Mouse (Mus musculus) spleen, adult 2 months (tissue): ENCODE measurements around the gene Sbk2. TPM values are rescaled to one million over a fixed set of nuclear protein-coding genes. Genes with fewer than 3 reads are reported as not detected.

Experiments
- DNase-seq, 2 experiments: peaks; one replicate each; pipeline versions ENCODE4 v3.0.0 to v3.0.0-alpha.2; 2012 to 2021; ENCODE audit warnings: low spot score in 2 of 2, low read depth in 1 of 2
- H3K27ac ChIP-seq: fragments of 200-500 bp; 2 replicates; pipeline ENCODE4 v1.5.1; 2012; ENCODE audit warnings: low read length, inconsistent platforms; ENCODE audit not compliant: insufficient read depth
- H3K27me3 ChIP-seq: fragments of 200-500 bp; 2 replicates; pipeline ENCODE4 v1.6.1; 2012; ENCODE audit warnings: mild to moderate bottlenecking, moderate library complexity, low read length, inconsistent platforms; ENCODE audit not compliant: control insufficient read depth, insufficient read depth
- H3K36me3 ChIP-seq: fragments of 200-500 bp; 2 replicates; pipeline ENCODE4 v1.6.1; 2012; ENCODE audit warnings: mild to moderate bottlenecking, low read length, inconsistent platforms; ENCODE audit not compliant: control insufficient read depth, insufficient read depth
- H3K4me1 ChIP-seq: fragments of 200-500 bp; 2 replicates; pipeline ENCODE4 v1.6.1; 2011; ENCODE audit warnings: inconsistent platforms; ENCODE audit not compliant: control insufficient read depth, insufficient read depth, insufficient read length
- H3K4me3 ChIP-seq: fragments of 200-500 bp; 2 replicates; pipeline ENCODE4 v1.5.1; 2011; ENCODE audit warnings: mild to moderate bottlenecking, inconsistent platforms; ENCODE audit not compliant: insufficient read depth, insufficient read length; ENCODE audit errors: extremely low read depth
- CTCF ChIP-seq: fragments of 200-500 bp; IDR thresholded peaks from 2 replicates; pipeline ENCODE4 v1.5.1; 2011; ENCODE audit warnings: mild to moderate bottlenecking, inconsistent platforms; ENCODE audit not compliant: insufficient read depth, insufficient read length, insufficient replicate concordance; ENCODE audit errors: extremely low read depth
- POLR2A ChIP-seq: fragments of 200-500 bp; IDR thresholded peaks from 2 replicates; pipeline ENCODE4 v1.6.1; 2011; ENCODE audit warnings: low read depth, low read length, inconsistent platforms
- WGBS: fragments of 180-500 bp; shearing (Covaris S2); methylation state at CpG from one replicate; pipeline ENCODE4 v1.1.7; 2018; 5-methylcytosine and 5-hydroxymethylcytosine counted together
- polyA plus RNA-seq: library from polyadenylated mRNA; depleted of rRNA; stranded (reverse); fragments of >200 nt; gene quantifications from 2 replicates; pipeline ENCODE4 v1.2.3, GENCODE M21; 2012

Sbk2 gene
- polyA plus RNA-seq, 1 experiment = 1.9 TPM

DNA sequence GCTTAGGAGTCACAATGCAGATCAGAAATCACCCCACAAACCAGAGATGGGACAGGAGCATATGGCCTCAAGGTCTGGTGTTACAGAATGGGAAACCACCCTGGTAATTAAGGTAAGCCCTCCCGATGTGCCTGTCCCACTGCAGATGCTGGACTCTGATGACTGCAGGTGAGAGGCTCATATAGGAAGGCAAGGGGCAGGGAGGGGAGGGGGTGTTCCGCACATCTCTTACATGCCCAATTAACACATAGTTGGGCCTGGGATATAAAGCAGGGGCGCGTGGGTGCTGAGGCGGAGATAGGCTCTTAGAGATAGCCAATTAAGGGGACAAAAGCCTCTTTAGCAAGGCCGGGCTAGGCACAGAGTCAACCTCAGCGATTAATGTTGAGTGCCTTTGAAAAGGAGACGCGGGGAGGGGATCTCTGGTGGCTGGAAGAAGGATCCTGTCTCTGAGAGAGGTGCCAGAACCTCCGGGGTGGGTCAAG lies 57.7 kb downstream of the Sbk2 start, which contains the start of gene Gm36210:
Gene Gm36210 (minus strand): TSS at position 51 of the 485 bp plus-strand sequence.
- Histone ChIP-seq H3K4me3 (no peak within 1 kb of the TSS), H3K27me3 (no peaks in the 10 kb centered on the region), H3K4me1 (no peaks in the 10 kb centered on the region), H3K36me3 (no peaks in the 10 kb centered on the region), H3K27ac (no peak within 1 kb of the TSS)
- TF ChIP-seq POLR2A (no peak), CTCF (no peak)
- no peak for DNase-seq
- WGBS = 80% methylated on average over 10 of the region's 10 CpGs

DNA sequence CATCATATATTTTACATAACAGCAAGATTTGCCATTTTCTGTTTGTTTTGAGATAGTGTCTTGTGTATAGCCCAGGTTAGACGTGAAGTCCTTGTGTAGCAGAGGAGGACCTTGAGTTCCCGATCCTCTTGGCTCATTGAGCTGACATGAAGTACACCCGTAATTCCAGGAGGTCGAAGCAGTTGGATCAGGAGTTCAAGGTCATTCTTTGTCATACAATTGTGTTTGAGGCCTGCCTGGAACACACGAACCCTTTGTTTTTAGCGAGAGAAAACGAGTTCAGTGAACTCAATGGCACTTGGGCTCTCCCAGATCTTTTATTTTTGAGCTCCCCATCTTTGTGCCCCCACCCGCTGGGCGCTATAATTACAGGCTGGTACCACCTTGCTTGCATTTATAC lies 61.8 kb downstream of the Sbk2 start:
- TF ChIP-seq POLR2A = no peak
- no peak for TF ChIP-seq CTCF
- no peaks in the 10 kb centered on the region for H3K36me3 ChIP-seq
- H3K4me1 ChIP-seq = no peaks in the 10 kb centered on the region
- H3K4me3 ChIP-seq = no peak overlapping the region
- H3K27me3 ChIP-seq = no peaks in the 10 kb centered on the region; the same call in 1 of the 2 replicates
- 88% methylated on average over 9 of the region's 9 CpGs for WGBS
- H3K27ac ChIP-seq = no peak overlapping the region
- DNase-seq = no peak

DNA sequence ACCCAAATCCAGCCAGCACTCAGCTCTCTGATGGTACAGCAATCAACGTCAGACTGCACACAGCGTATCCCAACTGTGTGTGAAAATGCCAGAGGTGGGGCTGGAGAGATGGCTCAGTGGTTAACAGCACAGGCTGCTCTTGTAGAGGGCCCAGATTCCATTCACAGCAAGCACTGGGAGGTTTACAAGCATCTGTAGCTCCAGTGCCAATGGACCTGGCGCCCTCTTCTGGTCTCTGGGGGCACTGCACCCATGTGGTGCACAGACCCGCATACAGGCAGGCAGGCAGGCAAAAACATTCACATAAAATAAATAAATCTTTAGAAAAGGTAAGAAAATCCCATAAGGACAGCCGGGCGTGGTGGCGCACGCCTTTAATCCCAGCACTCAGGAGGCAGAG lies 63.0 kb downstream of the Sbk2 start:
- Histone ChIP-seq H3K27me3 (no peaks in the 10 kb centered on the region; the same call in 1 of the 2 replicates), H3K4me1 (no peaks in the 10 kb centered on the region), H3K27ac (no peak overlapping the region), H3K36me3 (no peaks in the 10 kb centered on the region), H3K4me3 (no peak overlapping the region)
- no peak for TF ChIP-seq CTCF
- no peak for TF ChIP-seq POLR2A
- 76% methylated on average over 8 of the region's 8 CpGs for WGBS
- DNase-seq = no peak

DNA sequence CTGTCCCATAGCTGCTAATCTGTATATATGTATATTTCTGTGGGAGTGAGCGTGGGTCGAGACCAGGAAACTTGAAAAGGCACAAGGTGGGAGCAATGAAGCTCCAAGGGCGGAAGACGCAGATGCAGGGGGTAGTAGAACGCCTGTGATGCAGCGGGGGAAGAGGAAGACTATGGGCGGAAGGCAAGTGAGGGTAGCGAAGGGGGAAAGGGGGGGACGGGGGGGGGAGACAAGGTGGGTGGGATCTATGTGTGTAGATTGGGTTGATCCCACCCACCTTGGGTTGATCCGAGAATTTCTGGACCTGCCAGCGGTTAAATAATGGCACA lies 63.7 kb downstream of the Sbk2 start:
- Histone ChIP-seq H3K4me3 (peak overlapping the region; percentile 10; the same call in 1 of the 2 replicates), H3K27me3 (no peaks in the 10 kb centered on the region; the same call in 1 of the 2 replicates), H3K36me3 (no peaks in the 10 kb centered on the region), H3K4me1 (no peaks in the 10 kb centered on the region), H3K27ac (no peak overlapping the region)
- no peak for TF ChIP-seq POLR2A
- no peak for TF ChIP-seq CTCF
- 28% methylated on average over 11 of the region's 11 CpGs for WGBS
- DNase-seq = no peak

DNA sequence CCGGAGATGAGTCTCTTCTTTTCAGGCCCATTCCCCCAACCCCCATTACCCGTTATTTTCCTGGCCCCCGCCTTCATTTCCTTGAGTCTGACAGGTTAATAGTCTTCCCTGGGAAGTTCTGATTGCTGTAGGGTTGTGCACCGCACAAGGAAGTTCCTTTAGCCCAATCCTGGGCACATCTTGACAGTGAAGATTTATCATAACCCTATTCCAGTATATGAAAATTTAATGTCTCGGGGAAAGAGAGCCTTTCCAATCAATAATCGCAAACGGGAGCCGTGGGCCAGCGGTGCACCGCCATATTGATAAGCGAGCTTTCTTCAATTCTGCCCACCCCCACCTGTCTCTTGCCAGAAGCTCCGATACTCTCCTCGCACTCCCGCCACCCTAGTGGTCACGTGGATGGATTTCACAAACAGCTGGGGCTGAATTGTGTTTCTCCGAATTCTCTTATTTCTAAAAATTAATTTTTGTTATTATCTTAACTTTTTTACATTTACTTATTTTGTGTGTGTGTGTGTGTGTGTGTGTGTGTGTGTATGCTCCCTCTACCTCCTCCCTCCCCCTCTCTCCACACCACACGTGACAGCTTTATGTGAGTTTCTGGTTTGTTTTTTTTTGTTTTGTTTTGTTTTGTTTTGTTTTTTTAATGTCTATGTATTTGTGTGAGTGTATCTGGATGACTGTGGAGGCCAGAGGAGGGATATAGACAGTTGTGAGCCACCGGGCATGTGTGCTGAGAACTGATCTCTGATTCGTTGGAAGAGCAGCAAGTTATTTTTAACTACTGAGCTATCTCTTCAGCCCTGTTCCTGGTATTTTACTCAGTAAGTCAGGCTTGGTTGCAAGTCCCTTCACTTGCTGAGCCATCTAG lies 64.3 kb downstream of the Sbk2 start:
- H3K27me3 ChIP-seq = no peaks in the 10 kb centered on the region; the same call in 1 of the 2 replicates

DNA sequence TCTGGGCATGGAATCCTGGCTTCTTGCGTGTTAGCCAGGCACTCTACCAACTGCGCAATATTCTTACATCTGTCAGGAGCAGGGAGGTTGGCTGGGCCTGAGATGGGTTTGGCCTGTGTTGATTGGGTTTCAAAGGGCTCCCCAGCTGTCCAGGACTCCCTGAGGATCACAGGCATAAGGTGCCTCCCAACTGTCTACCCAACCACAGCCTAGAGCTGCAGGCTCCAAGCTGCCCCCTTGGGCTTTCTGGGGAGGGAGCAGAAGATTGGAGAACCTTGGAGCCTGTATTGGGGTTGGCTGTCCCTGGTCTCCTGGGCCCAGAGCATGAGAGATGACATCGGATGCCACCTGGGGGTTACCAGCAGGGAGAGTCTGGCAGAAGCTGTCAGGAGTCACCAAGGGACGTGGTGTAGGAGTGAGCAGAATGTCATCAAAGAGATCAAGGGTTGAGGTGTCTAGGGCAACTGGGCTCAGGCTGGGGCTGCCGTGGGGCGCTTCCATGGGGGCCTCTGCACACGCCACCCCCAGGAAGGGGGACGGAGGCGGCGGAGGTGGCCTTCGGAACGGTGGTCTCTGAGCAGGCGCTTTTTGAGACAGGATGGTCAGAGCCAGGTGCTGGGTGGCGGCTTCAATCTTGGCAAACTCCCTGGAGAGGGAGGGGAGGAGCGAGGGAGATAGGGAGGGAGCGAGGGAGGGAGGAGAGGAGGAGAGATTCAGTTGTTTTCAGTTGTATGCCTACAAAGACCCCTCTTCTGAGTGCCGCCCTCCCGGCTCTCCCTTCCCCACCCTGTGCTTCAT lies 65.2 kb downstream of the Sbk2 start:
- H3K27ac ChIP-seq = no peak overlapping the region
- H3K27me3 ChIP-seq = no peaks in the 10 kb centered on the region; the same call in 1 of the 2 replicates
- WGBS = 64% methylated on average over 18 of the region's 18 CpGs
- no peaks in the 10 kb centered on the region for H3K36me3 ChIP-seq
- no peak for DNase-seq
- H3K4me1 ChIP-seq = no peaks in the 10 kb centered on the region
- TF ChIP-seq CTCF (no peak), POLR2A (no peak)
- H3K4me3 ChIP-seq = no peak overlapping the region

More for the DNA sequence above, 64.3 kb downstream of the Sbk2 start:
- TF ChIP-seq CTCF (no peak), POLR2A (no peak)
- no peaks in the 10 kb centered on the region for H3K4me1 ChIP-seq
- peak overlapping the region; percentile 20; the same call in 1 of the 2 replicates for H3K4me3 ChIP-seq
- H3K36me3 ChIP-seq = no peaks in the 10 kb centered on the region
- DNase-seq = no peak
- H3K27ac ChIP-seq = no peak overlapping the region
- WGBS = 11% methylated on average over 19 of the region's 19 CpGs
